Mouse (Mus musculus): ENCODE measurements around the gene BC004004.
"Not testable (repeated sequence)": the region's sequence is repeated elsewhere in the genome, so short reads cannot be mapped to it uniquely, and the experiment has no call there.

The BC004004 gene

GRCm38 (mm10) chr17:29268682-29269348, at the start of gene BC004004:
Gene BC004004, plus strand, starts transcription at chr17:29268788.
- peak; percentile 91 for DNase-seq (ENCODE audit: low read depth)

- DNase-seq (ENCODE audit: low read depth): no peak
Observed at GRCm38 (mm10) chr17:29220631-29221030, 48.0 kb upstream of the BC004004 start.

GRCm38 (mm10) chr17:29231109-29231508, 37.5 kb upstream of the BC004004 start:
- DNase-seq (ENCODE audit: low read depth): no peak

GRCm38 (mm10) chr17:29236111-29236510, 32.5 kb upstream of the BC004004 start:
- no peak for DNase-seq (ENCODE audit: low read depth)

- no peak for DNase-seq (ENCODE audit: low read depth)
Observed at GRCm38 (mm10) chr17:29237267-29237771, 31.3 kb upstream of the BC004004 start.

GRCm38 (mm10) chr17:29237772-29238420, 30.7 kb upstream of the BC004004 start, which contains the start of gene Cpne5:
Gene Cpne5, minus strand, starts transcription at chr17:29238167.
- no peak for DNase-seq (ENCODE audit: low read depth)

GRCm38 (mm10) chr17:29238421-29238945, 30.1 kb upstream of the BC004004 start:
- no peak for DNase-seq (ENCODE audit: low read depth)

- no peak for DNase-seq (ENCODE audit: low read depth)
Observed at GRCm38 (mm10) chr17:29244912-29245311, 23.7 kb upstream of the BC004004 start.

GRCm38 (mm10) chr17:29245725-29246124, 22.9 kb upstream of the BC004004 start:
- DNase-seq (ENCODE audit: low read depth): no peak

GRCm38 (mm10) chr17:29246602-29247001, 22.0 kb upstream of the BC004004 start:
- peak; percentile 56 for DNase-seq (ENCODE audit: low read depth)

GRCm38 (mm10) chr17:29247881-29248280, 20.7 kb upstream of the BC004004 start:
- no peak for DNase-seq (ENCODE audit: low read depth)

GRCm38 (mm10) chr17:29249512-29249911, 19.1 kb upstream of the BC004004 start:
- no peak for DNase-seq (ENCODE audit: low read depth)

GRCm38 (mm10) chr17:29251006-29251405, 17.6 kb upstream of the BC004004 start:
- DNase-seq (ENCODE audit: low read depth): not testable (repeated sequence)

- DNase-seq (ENCODE audit: low read depth): no peak
Observed at GRCm38 (mm10) chr17:29251608-29252390, 16.8 kb upstream of the BC004004 start.

GRCm38 (mm10) chr17:29253236-29253635, 15.4 kb upstream of the BC004004 start:
- DNase-seq (ENCODE audit: low read depth): no peak

- DNase-seq (ENCODE audit: low read depth): no peak
Observed at GRCm38 (mm10) chr17:29253684-29254083, 14.9 kb upstream of the BC004004 start.

- DNase-seq (ENCODE audit: low read depth): not testable (repeated sequence)
Observed at GRCm38 (mm10) chr17:29254784-29255183, 13.8 kb upstream of the BC004004 start.

- no peak for DNase-seq (ENCODE audit: low read depth)
Observed at GRCm38 (mm10) chr17:29256507-29256906, 12.1 kb upstream of the BC004004 start.

GRCm38 (mm10) chr17:29257001-29257511, 11.5 kb upstream of the BC004004 start:
- DNase-seq (ENCODE audit: low read depth): no peak

- DNase-seq (ENCODE audit: low read depth): no peak
Observed at GRCm38 (mm10) chr17:29258025-29258558, 10.5 kb upstream of the BC004004 start.

GRCm38 (mm10) chr17:29258921-29259320, 9.7 kb upstream of the BC004004 start:
- DNase-seq (ENCODE audit: low read depth): no peak

GRCm38 (mm10) chr17:29259489-29259888, 9.1 kb upstream of the BC004004 start:
- peak; percentile 72 for DNase-seq (ENCODE audit: low read depth)

All from c-Kit-positive CD71-negative TER-119-negative erythroid progenitor cells, embryonic 14.5 days (primary cell).